Mouse (Mus musculus): ENCODE results near the gene Lrp11. TPM values are rescaled to one million over a fixed set of nuclear protein-coding genes. Genes with fewer than 3 reads are reported as not detected.

The Lrp11 gene
- 0.93 and 1.2 TPM in 2 replicates for polyA plus RNA-seq (2015; fragmentation: Nextera tagmentation; extraction: Ambion mirVana)

GRCm38 (mm10) chr10:7589592-7590233 is at the start of gene Lrp11:
Gene Lrp11, plus strand, starts transcription at chr10:7589800.

DNA sequence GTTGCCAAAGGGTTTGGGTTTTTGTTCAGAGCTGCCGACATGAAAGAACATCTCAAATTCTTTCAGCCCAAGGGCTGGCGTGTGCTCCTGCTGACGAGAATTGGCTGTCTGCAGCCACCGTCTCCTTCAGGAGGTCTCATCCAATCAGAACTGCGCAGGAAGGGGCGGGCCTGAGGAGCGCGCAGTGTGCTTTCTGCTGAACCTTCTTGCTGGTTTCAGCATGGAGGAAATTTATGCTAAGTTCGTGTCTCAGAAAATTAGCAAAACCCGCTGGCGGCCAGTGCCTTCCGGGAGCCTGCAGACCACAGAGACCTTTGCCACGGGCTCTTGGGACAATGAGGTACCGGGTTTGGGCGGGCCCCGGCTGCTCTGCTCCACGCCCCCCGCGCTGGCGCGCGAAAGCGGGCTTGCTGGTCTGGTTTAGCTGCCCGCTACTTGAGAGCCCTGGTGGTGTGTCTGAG is 77.8 kb downstream of the Lrp11 start, which contains the start of gene Nup43:
Gene Nup43, plus strand, starts transcription at position 162 of the 461 bp plus-strand sequence.

Other genes starting within 250 kb of the Lrp11 start
- 3.2 and 3.9 TPM in 2 replicates for gene Ulbp1, start 116.2 kb upstream of the Lrp11 start, polyA plus RNA-seq (2015; fragmentation: Nextera tagmentation; extraction: Ambion mirVana)
- 17.7 and 17.8 TPM in 2 replicates for gene Nup43, start 77.7 kb downstream of the Lrp11 start, polyA plus RNA-seq (2015; fragmentation: Nextera tagmentation; extraction: Ambion mirVana)
- 79.5 and 87.7 TPM in 2 replicates for gene Pcmt1, start 91.3 kb downstream of the Lrp11 start, polyA plus RNA-seq (2015; fragmentation: Nextera tagmentation; extraction: Ambion mirVana)
- gene Lats1, start 91.4 kb downstream of the Lrp11 start, polyA plus RNA-seq (2015; fragmentation: Nextera tagmentation; extraction: Ambion mirVana) = 4.1 and 5.1 TPM in 2 replicates
- gene Katna1, start 136.2 kb downstream of the Lrp11 start, polyA plus RNA-seq (2015; fragmentation: Nextera tagmentation; extraction: Ambion mirVana) = 24.6 and 27.1 TPM in 2 replicates
- gene Ginm1, start 203.0 kb downstream of the Lrp11 start, polyA plus RNA-seq (2015; fragmentation: Nextera tagmentation; extraction: Ambion mirVana) = 92.9 and 97.5 TPM in 2 replicates
- gene Ppil4, start 203.1 kb downstream of the Lrp11 start, polyA plus RNA-seq (2015; fragmentation: Nextera tagmentation; extraction: Ambion mirVana) = 22.1 and 23.9 TPM in 2 replicates
- gene Zc3h12d, start 242.7 kb downstream of the Lrp11 start, polyA plus RNA-seq (2015; fragmentation: Nextera tagmentation; extraction: Ambion mirVana) = 0.07 and 0.15 TPM in 2 replicates

All from urinary bladder, postnatal 0 days (tissue).